Mouse (Mus musculus) neural tube, embryonic 11.5 days (tissue): ENCODE measurements around the gene Prss42. TPM values are rescaled to one million over a fixed set of nuclear protein-coding genes. Genes with fewer than 3 reads are reported as not detected.

ENCODE experiments used
- ATAC-seq: fragments of 200-750 bp; cut with Nextera tagmentation; 2 replicates; pipeline ENCODE4 v1.8.0; 2017; ENCODE audit warnings: moderate number of reproducible peaks, mild to moderate bottlenecking, moderate TSS enrichment, moderate library complexity; ENCODE audit not compliant: insufficient read depth, low FRiP score, low TSS enrichment
- DNase-seq: peaks from one replicate; pipeline ENCODE4 v3.0.0-alpha.2; 2015; ENCODE audit warnings: low spot score
- H3K27ac ChIP-seq: fragments of 300-500 bp; sonication (generic); 2 replicates; pipeline ENCODE4 v1.5.1; 2014; ENCODE audit warnings: low read depth, mild to moderate bottlenecking, low read length
- H3K27me3 ChIP-seq: fragments of 300-500 bp; sonication (generic); 2 replicates; pipeline ENCODE4 v1.6.1; 2014; ENCODE audit warnings: mild to moderate bottlenecking, low read length, mixed read lengths; ENCODE audit not compliant: control insufficient read depth, insufficient read depth
- H3K36me3 ChIP-seq: fragments of 300-500 bp; sonication (generic); 2 replicates; pipeline ENCODE4 v1.6.1; 2014; ENCODE audit warnings: mild to moderate bottlenecking, low read length, moderate library complexity, mixed read lengths; ENCODE audit not compliant: control insufficient read depth, insufficient read depth
- H3K4me1 ChIP-seq: fragments of 300-500 bp; sonication (generic); 2 replicates; pipeline ENCODE4 v1.6.1; 2014; ENCODE audit warnings: low read length, mixed read lengths; ENCODE audit not compliant: control insufficient read depth, insufficient read depth
- H3K4me2 ChIP-seq: fragments of 300-500 bp; sonication (generic); 2 replicates; pipeline ENCODE4 v1.6.1; 2014; ENCODE audit warnings: low read depth, mild to moderate bottlenecking, moderate library complexity
- H3K4me3 ChIP-seq: fragments of 300-500 bp; sonication (generic); 2 replicates; pipeline ENCODE4 v1.5.1; 2014; ENCODE audit warnings: low read depth, low read length
- H3K9ac ChIP-seq: fragments of 300-500 bp; sonication (generic); 2 replicates; pipeline ENCODE4 v1.6.1; 2014; ENCODE audit warnings: mild to moderate bottlenecking, low read length
- H3K9me3 ChIP-seq: fragments of 300-500 bp; sonication (generic); 2 replicates; pipeline ENCODE4 v1.6.1; 2016; ENCODE audit warnings: low read length; ENCODE audit not compliant: control insufficient read depth
- WGBS: fragments of 180-500 bp; shearing (Covaris S2); extraction: QIAGEN DNeasy Blood & Tissue Kit; methylation state at CpG from one replicate; pipeline ENCODE4 v1.1.7; 2014; 5-methylcytosine and 5-hydroxymethylcytosine counted together
- polyA plus RNA-seq: library from polyadenylated mRNA; unstranded; fragments of >200 nt; fragmentation: Nextera tagmentation; extraction: Ambion mirVana; gene quantifications from 2 replicates; pipeline ENCODE4 v1.2.1, GENCODE M21; 2014

The Prss42 gene
- polyA plus RNA-seq, result not detected in 2 replicates

- Histone ChIP-seq H3K27me3 (no peaks in the 10 kb centered on the region), H3K9me3 (no peaks in the 10 kb centered on the region), H3K9ac (no peak within 1 kb of the TSS), H3K36me3 (no peaks in the 10 kb centered on the region), H3K27ac (no peak within 1 kb of the TSS), H3K4me1 (no peaks in the 10 kb centered on the region), H3K4me2 (no peak within 1 kb of the TSS), H3K4me3 (no peak within 1 kb of the TSS)
- no peak for DNase-seq
- 94% methylated on average over 14 of the region's 14 CpGs for WGBS
- no peak for ATAC-seq
Measured at GRCm38 (mm10) chr9:110797866-110798265, at the start of gene Prss42. Prss42 (plus strand) TSS chr9:110798166.

- Histone ChIP-seq H3K27ac (no peak overlapping the region), H3K36me3 (no peaks in the 10 kb centered on the region), H3K4me1 (peaks cover 20% of the 10 kb centered on the region), H3K4me3 (no peak overlapping the region), H3K9me3 (no peaks in the 10 kb centered on the region), H3K9ac (no peak overlapping the region), H3K4me2 (no peak overlapping the region), H3K27me3 (no peaks in the 10 kb centered on the region)
- WGBS, result 83% methylated on average over 2 of the region's 2 CpGs
- no peak for ATAC-seq
- no peak for DNase-seq
Measured at GRCm38 (mm10) chr9:110748451-110748850, 49.5 kb upstream of the Prss42 start.

GRCm38 (mm10) chr9:110750404-110751187, 47.4 kb upstream of the Prss42 start:
- Histone ChIP-seq H3K4me3 (no peak overlapping the region), H3K27me3 (no peaks in the 10 kb centered on the region), H3K4me1 (peaks cover 12% of the 10 kb centered on the region), H3K9ac (no peak overlapping the region), H3K4me2 (no peak overlapping the region), H3K36me3 (no peaks in the 10 kb centered on the region), H3K9me3 (no peaks in the 10 kb centered on the region), H3K27ac (no peak overlapping the region)
- WGBS, result 33% methylated on average over 14 of the region's 14 CpGs
- ATAC-seq (no peak), DNase-seq (no peak)

- DNase-seq, result no peak
- Histone ChIP-seq H3K9me3 (no peaks in the 10 kb centered on the region), H3K4me2 (no peak overlapping the region), H3K9ac (no peak overlapping the region), H3K4me1 (peaks cover 3% of the 10 kb centered on the region; the same call in 1 of the 2 replicates), H3K27me3 (no peaks in the 10 kb centered on the region), H3K36me3 (no peaks in the 10 kb centered on the region), H3K27ac (no peak overlapping the region), H3K4me3 (no peak overlapping the region)
- 87% methylated on average over 5 of the region's 5 CpGs for WGBS
- ATAC-seq, result no peak
Measured at GRCm38 (mm10) chr9:110751412-110751811, 46.6 kb upstream of the Prss42 start.

GRCm38 (mm10) chr9:110752917-110753435, 45.0 kb upstream of the Prss42 start:
- H3K27ac ChIP-seq, result no peak overlapping the region
- H3K4me1 ChIP-seq, result no peaks in the 10 kb centered on the region
- ATAC-seq (no peak), DNase-seq (no peak)
- H3K9me3 ChIP-seq, result no peaks in the 10 kb centered on the region
- 72% methylated on average over 4 of the region's 4 CpGs for WGBS
- no peaks in the 10 kb centered on the region for H3K36me3 ChIP-seq
- H3K27me3 ChIP-seq, result no peaks in the 10 kb centered on the region
- no peak overlapping the region for H3K4me3 ChIP-seq
- no peak overlapping the region for H3K4me2 ChIP-seq
- H3K9ac ChIP-seq, result no peak overlapping the region

- no peak overlapping the region for H3K4me2 ChIP-seq
- WGBS, result 81% methylated on average over 4 of the region's 4 CpGs
- no peaks in the 10 kb centered on the region for H3K4me1 ChIP-seq
- DNase-seq (no peak), ATAC-seq (no peak)
- H3K27me3 ChIP-seq, result no peaks in the 10 kb centered on the region
- no peak overlapping the region for H3K9ac ChIP-seq
- H3K27ac ChIP-seq, result no peak overlapping the region
- H3K36me3 ChIP-seq, result no peaks in the 10 kb centered on the region
- no peak overlapping the region for H3K4me3 ChIP-seq
- H3K9me3 ChIP-seq, result no peaks in the 10 kb centered on the region
Measured at GRCm38 (mm10) chr9:110753773-110754172, 44.2 kb upstream of the Prss42 start.

- Histone ChIP-seq H3K4me2 (no peak overlapping the region), H3K4me1 (no peaks in the 10 kb centered on the region), H3K9ac (no peak overlapping the region), H3K9me3 (no peaks in the 10 kb centered on the region), H3K27me3 (no peaks in the 10 kb centered on the region), H3K4me3 (no peak overlapping the region), H3K27ac (no peak overlapping the region), H3K36me3 (no peaks in the 10 kb centered on the region)
- no peak for ATAC-seq
- 73% methylated on average over 5 of the region's 5 CpGs for WGBS
- DNase-seq, result no peak
Measured at GRCm38 (mm10) chr9:110757816-110758215, 40.1 kb upstream of the Prss42 start.

- Histone ChIP-seq H3K27me3 (no peaks in the 10 kb centered on the region), H3K9me3 (no peaks in the 10 kb centered on the region), H3K4me2 (no peak overlapping the region), H3K4me1 (no peaks in the 10 kb centered on the region), H3K9ac (no peak overlapping the region), H3K27ac (no peak overlapping the region), H3K36me3 (no peaks in the 10 kb centered on the region), H3K4me3 (no peak overlapping the region)
- DNase-seq (no peak), ATAC-seq (no peak)
- 78% methylated on average over 8 of the region's 8 CpGs for WGBS
Measured at GRCm38 (mm10) chr9:110758605-110759004, 39.4 kb upstream of the Prss42 start.

- Histone ChIP-seq H3K4me2 (no peak overlapping the region), H3K4me3 (no peak overlapping the region), H3K9ac (no peak overlapping the region), H3K36me3 (no peaks in the 10 kb centered on the region), H3K9me3 (no peaks in the 10 kb centered on the region), H3K4me1 (no peaks in the 10 kb centered on the region), H3K27me3 (no peaks in the 10 kb centered on the region), H3K27ac (no peak overlapping the region)
- WGBS, result 57% methylated on average over 2 of the region's 2 CpGs
- ATAC-seq, result peak; percentile 31; the same call in 1 of the 2 replicates
- DNase-seq, result peak; percentile 66
Measured at GRCm38 (mm10) chr9:110759265-110759664, 38.7 kb upstream of the Prss42 start.
